Mouse (Mus musculus): Measurements from ENCODE around the gene Tmem208. TPM values are rescaled to one million over a fixed set of nuclear protein-coding genes. Genes with fewer than 3 reads are reported as not detected.

Tmem208 gene
- polyA plus RNA-seq (2012; rRNA removed) = 137 and 194 TPM in 2 replicates

DNA sequence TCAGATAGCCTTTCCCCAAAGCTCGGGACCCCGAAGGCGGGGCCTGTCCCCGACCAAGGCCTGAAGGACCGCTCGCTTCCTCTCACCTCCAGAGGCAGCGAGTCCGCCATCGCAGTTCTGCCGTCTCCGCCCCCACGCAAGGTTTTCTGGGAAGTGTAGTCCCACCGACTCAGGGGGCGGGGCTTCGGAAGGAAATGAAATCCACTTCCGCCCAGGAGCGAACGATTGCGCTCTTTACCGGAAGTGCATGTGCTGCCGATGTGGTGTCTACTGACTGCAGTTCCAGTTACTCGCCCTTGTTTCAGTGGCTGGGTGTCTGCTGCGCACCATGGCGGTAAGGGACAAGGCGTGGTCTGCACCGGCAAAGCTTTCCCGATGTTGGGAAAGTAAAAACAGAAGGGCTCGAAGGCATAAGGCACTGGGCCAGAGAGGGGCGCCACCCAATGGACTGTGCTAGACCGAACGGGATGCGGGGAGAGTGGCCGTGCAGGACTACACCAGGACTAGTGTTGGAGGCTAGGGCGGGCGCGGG, at the start of gene Tmem208, which contains the start of gene Lrrc29:
Gene Tmem208 (plus strand): TSS at position 214 of the 532 bp plus-strand sequence.
Gene Lrrc29 (minus strand): TSS at position 138 of the 532 bp plus-strand sequence.
- Histone ChIP-seq H3K4me3 (ENCODE audit: control insufficient read depth, insufficient read depth, low read length) (peak within 1 kb of the TSS; percentile 74), H3K4me1 (replicated peaks; ENCODE audit: control insufficient read depth, insufficient read depth, low read length) (peaks cover 12% of the 10 kb centered on the region), H3K27ac (ENCODE audit: control insufficient read depth, insufficient read depth, low read length) (peak within 1 kb of the TSS; percentile 23), H3K27me3 (ENCODE audit: control insufficient read depth, insufficient read depth, low read length) (no peaks in the 10 kb centered on the region), H3K36me3 (ENCODE audit: control insufficient read depth, insufficient read depth, low read length) (peaks cover 25% of the 10 kb centered on the region; the same call in 1 of the 2 replicates)
- DNase-seq = peak; percentile 99
- peak; percentile 79 for TF ChIP-seq POLR2A (IDR thresholded peaks at IDR 0.05; ENCODE audit: control insufficient read depth, extremely low read depth, insufficient read depth, low read length, poor library complexity)
- TF ChIP-seq CTCF (IDR thresholded peaks at IDR 0.05; ENCODE audit: borderline replicate concordance, control insufficient read depth, extremely low read depth, insufficient read depth, low read length, poor library complexity) = peak; percentile 63; the same call in 1 of the 2 replicates
- under 1% methylated on average over 36 of the region's 36 CpGs for WGBS

DNA sequence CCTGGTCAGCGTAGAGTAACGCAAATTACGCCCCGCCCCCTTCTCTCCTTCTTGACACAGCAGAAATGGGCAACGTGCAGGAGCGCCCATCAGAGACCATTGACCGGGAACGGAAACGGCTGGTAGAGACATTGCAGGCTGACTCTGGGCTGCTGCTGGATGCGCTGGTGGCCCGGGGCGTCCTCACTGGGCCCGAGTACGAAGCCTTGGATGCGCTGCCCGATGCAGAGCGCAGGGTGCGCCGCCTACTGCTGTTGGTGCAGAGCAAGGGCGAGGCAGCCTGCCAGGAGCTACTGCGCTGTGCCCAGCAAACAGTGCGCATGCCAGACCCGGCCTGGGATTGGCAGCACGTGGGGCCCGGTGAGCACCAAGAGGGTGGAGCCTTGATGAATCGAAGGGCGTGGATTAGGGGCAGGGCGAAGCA, 47.2 kb upstream of the Tmem208 start:
- WGBS = 2% methylated on average over 28 of the region's 28 CpGs
- DNase-seq = no peak
- Histone ChIP-seq H3K27me3 (ENCODE audit: control insufficient read depth, insufficient read depth, low read length) (no peaks in the 10 kb centered on the region; the same call in 1 of the 2 replicates), H3K4me3 (ENCODE audit: control insufficient read depth, insufficient read depth, low read length) (no peak overlapping the region), H3K4me1 (replicated peaks; ENCODE audit: control insufficient read depth, insufficient read depth, low read length) (peaks cover 20% of the 10 kb centered on the region), H3K27ac (ENCODE audit: control insufficient read depth, insufficient read depth, low read length) (no peak overlapping the region), H3K36me3 (ENCODE audit: control insufficient read depth, insufficient read depth, low read length) (no peaks in the 10 kb centered on the region)
- TF ChIP-seq POLR2A (IDR thresholded peaks at IDR 0.05; ENCODE audit: control insufficient read depth, extremely low read depth, insufficient read depth, low read length, poor library complexity) = no peak
- no peak for TF ChIP-seq CTCF (IDR thresholded peaks at IDR 0.05; ENCODE audit: borderline replicate concordance, control insufficient read depth, extremely low read depth, insufficient read depth, low read length, poor library complexity)

DNA sequence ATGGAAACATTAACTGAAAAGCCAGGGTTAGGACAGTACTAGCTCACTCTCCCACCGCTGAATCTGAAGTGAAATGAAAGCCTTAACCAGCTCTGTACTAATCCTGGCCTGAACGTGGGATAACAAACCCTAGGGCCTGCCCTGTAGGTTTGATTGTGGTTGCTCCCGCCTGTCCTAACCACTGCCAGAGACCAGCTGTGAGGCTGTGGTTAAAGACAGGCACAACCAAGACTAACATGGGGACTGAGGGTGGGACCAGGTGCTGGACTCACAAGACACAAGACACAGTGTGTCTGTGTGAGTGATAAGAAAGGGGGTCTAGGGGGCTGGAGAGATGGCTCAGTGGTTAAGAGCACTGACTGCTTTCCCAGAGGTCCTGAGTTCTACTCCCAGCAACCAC, 45.6 kb upstream of the Tmem208 start:
- Histone ChIP-seq H3K4me1 (replicated peaks; ENCODE audit: control insufficient read depth, insufficient read depth, low read length) (peaks cover 20% of the 10 kb centered on the region), H3K27me3 (ENCODE audit: control insufficient read depth, insufficient read depth, low read length) (no peaks in the 10 kb centered on the region; the same call in 1 of the 2 replicates), H3K4me3 (ENCODE audit: control insufficient read depth, insufficient read depth, low read length) (no peak overlapping the region), H3K36me3 (ENCODE audit: control insufficient read depth, insufficient read depth, low read length) (no peaks in the 10 kb centered on the region), H3K27ac (ENCODE audit: control insufficient read depth, insufficient read depth, low read length) (no peak overlapping the region)
- TF ChIP-seq CTCF (IDR thresholded peaks at IDR 0.05; ENCODE audit: borderline replicate concordance, control insufficient read depth, extremely low read depth, insufficient read depth, low read length, poor library complexity) (no peak), POLR2A (IDR thresholded peaks at IDR 0.05; ENCODE audit: control insufficient read depth, extremely low read depth, insufficient read depth, low read length, poor library complexity) (no peak)
- 14% methylated on average over 3 of the region's 3 CpGs for WGBS
- no peak for DNase-seq

DNA sequence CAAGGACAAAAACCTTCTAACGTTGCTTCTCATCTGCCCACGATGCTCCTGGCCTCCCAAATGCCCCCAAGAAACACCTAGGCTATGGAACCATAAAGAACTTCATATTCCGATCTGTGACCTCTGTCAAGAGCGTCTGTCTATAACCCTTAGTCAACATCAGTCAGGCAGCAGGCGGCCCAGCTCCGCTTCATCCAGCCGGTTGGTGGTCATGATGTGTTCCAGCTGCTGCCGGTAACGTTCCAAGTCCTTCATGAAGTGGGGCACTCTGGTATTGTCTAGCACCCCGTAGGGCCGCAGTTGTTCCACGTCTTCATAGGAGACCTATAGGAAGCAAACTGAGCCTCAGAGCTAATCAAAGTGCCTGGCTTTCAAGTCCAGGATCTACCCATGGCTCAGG, 44.3 kb upstream of the Tmem208 start:
- Histone ChIP-seq H3K27me3 (ENCODE audit: control insufficient read depth, insufficient read depth, low read length) (no peaks in the 10 kb centered on the region; the same call in 1 of the 2 replicates), H3K4me3 (ENCODE audit: control insufficient read depth, insufficient read depth, low read length) (no peak overlapping the region), H3K27ac (ENCODE audit: control insufficient read depth, insufficient read depth, low read length) (no peak overlapping the region), H3K36me3 (ENCODE audit: control insufficient read depth, insufficient read depth, low read length) (no peaks in the 10 kb centered on the region), H3K4me1 (replicated peaks; ENCODE audit: control insufficient read depth, insufficient read depth, low read length) (peaks cover 12% of the 10 kb centered on the region)
- 98% methylated on average over 12 of the region's 12 CpGs for WGBS
- DNase-seq = no peak
- TF ChIP-seq POLR2A (IDR thresholded peaks at IDR 0.05; ENCODE audit: control insufficient read depth, extremely low read depth, insufficient read depth, low read length, poor library complexity) (no peak), CTCF (IDR thresholded peaks at IDR 0.05; ENCODE audit: borderline replicate concordance, control insufficient read depth, extremely low read depth, insufficient read depth, low read length, poor library complexity) (no peak)

DNA sequence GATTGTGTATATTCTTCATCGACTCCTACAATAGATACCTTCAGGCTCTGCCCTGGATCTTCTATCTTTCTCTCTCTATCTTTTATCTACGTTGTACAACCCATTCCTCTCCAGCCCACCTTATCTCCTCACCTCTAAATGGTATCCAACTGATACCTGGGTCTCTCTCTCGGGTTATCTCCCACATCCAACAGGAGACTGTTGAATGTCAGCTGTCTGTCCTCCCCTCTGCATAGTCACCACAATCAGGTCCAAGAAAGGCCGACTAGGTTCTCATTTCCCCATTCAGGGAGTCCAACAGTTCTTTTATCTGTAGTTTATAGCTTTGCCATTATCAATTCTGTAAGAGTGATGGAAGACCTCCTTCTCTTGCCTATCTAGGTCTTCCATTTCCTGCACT, 43.9 kb upstream of the Tmem208 start:
- Histone ChIP-seq H3K4me1 (replicated peaks; ENCODE audit: control insufficient read depth, insufficient read depth, low read length) (peaks cover 12% of the 10 kb centered on the region), H3K4me3 (ENCODE audit: control insufficient read depth, insufficient read depth, low read length) (no peak overlapping the region), H3K36me3 (ENCODE audit: control insufficient read depth, insufficient read depth, low read length) (no peaks in the 10 kb centered on the region), H3K27ac (ENCODE audit: control insufficient read depth, insufficient read depth, low read length) (no peak overlapping the region), H3K27me3 (ENCODE audit: control insufficient read depth, insufficient read depth, low read length) (no peaks in the 10 kb centered on the region; the same call in 1 of the 2 replicates)
- TF ChIP-seq CTCF (IDR thresholded peaks at IDR 0.05; ENCODE audit: borderline replicate concordance, control insufficient read depth, extremely low read depth, insufficient read depth, low read length, poor library complexity) = no peak
- TF ChIP-seq POLR2A (IDR thresholded peaks at IDR 0.05; ENCODE audit: control insufficient read depth, extremely low read depth, insufficient read depth, low read length, poor library complexity) = no peak
- no peak for DNase-seq
- 91% methylated on average over 4 of the region's 4 CpGs for WGBS

DNA sequence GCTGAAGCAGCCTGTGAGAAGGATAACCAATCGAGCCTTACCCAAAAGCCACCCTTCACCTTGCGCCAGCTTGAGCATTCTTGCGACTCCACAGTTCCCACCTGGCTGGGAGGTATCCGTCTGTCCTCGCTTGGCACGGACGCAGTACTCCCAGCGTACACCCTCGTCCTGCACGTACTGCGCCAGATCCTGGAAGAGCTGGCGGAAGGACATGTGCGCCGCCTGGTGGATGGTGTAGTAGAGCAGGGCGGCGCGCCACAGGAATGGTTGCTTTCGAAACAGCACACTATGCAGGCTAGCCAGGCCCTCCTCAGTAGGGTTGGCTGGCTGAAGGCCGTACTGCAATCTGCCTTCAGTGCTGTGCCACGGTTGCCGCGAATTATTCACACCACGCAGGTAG, 43.1 kb upstream of the Tmem208 start:
- H3K27ac ChIP-seq (ENCODE audit: control insufficient read depth, insufficient read depth, low read length) = no peak overlapping the region
- H3K4me3 ChIP-seq (ENCODE audit: control insufficient read depth, insufficient read depth, low read length) = no peak overlapping the region
- 70% methylated on average over 23 of the region's 23 CpGs for WGBS
- peaks cover 12% of the 10 kb centered on the region for H3K4me1 ChIP-seq (replicated peaks; ENCODE audit: control insufficient read depth, insufficient read depth, low read length)
- no peak for DNase-seq
- no peaks in the 10 kb centered on the region; the same call in 1 of the 2 replicates for H3K27me3 ChIP-seq (ENCODE audit: control insufficient read depth, insufficient read depth, low read length)
- TF ChIP-seq POLR2A (IDR thresholded peaks at IDR 0.05; ENCODE audit: control insufficient read depth, extremely low read depth, insufficient read depth, low read length, poor library complexity) (no peak), CTCF (IDR thresholded peaks at IDR 0.05; ENCODE audit: borderline replicate concordance, control insufficient read depth, extremely low read depth, insufficient read depth, low read length, poor library complexity) (peak; percentile 79)
- H3K36me3 ChIP-seq (ENCODE audit: control insufficient read depth, insufficient read depth, low read length) = no peaks in the 10 kb centered on the region

All from thymus, adult 2 months (tissue).